Mouse (Mus musculus) embryonic facial prominence, embryonic 14.5 days (tissue): Measurements from ENCODE around the gene Ngly1. TPM values are rescaled to one million over a fixed set of nuclear protein-coding genes. Genes with fewer than 3 reads are reported as not detected.

Experiments
- ATAC-seq: fragments of 200-750 bp; cut with Nextera tagmentation; 2 replicates; pipeline ENCODE4 v1.8.0; 2017; ENCODE audit warnings: low read depth, moderate number of reproducible peaks, moderate TSS enrichment
- DNase-seq: peaks from one replicate; pipeline ENCODE4 v3.0.0-alpha.2; 2015; ENCODE audit warnings: low spot score
- H3K27ac ChIP-seq: fragments of 300-500 bp; sonication (generic); replicated peaks from 2 replicates; pipeline ENCODE4 v1.5.1; 2014; ENCODE audit warnings: low read depth, mild to moderate bottlenecking, low read length, moderate library complexity
- H3K27me3 ChIP-seq: fragments of 300-500 bp; sonication (generic); replicated peaks from 2 replicates; pipeline ENCODE4 v1.6.1; 2014; ENCODE audit warnings: low read length; ENCODE audit not compliant: control insufficient read depth, insufficient read depth
- H3K36me3 ChIP-seq: fragments of 300-500 bp; sonication (generic); 2 replicates; pipeline ENCODE4 v1.6.1; 2014; ENCODE audit warnings: low read length, mixed read lengths; ENCODE audit not compliant: control insufficient read depth, insufficient read depth
- H3K4me1 ChIP-seq: fragments of 300-500 bp; sonication (generic); 2 replicates; pipeline ENCODE4 v1.6.1; 2014; ENCODE audit warnings: antibody characterized with exemption, low read length; ENCODE audit not compliant: control insufficient read depth, insufficient read depth
- H3K4me2 ChIP-seq: fragments of 300-500 bp; sonication (generic); 2 replicates; pipeline ENCODE4 v1.6.1; 2014; ENCODE audit warnings: low read depth, mild to moderate bottlenecking, low read length, moderate library complexity, mixed read lengths
- H3K4me3 ChIP-seq: fragments of 300-500 bp; sonication (generic); 2 replicates; pipeline ENCODE4 v1.5.1; 2014; ENCODE audit warnings: low read depth, mild to moderate bottlenecking, low read length
- H3K9ac ChIP-seq: fragments of 300-500 bp; sonication (generic); 2 replicates; pipeline ENCODE4 v1.6.1; 2014; ENCODE audit warnings: low read depth, mild to moderate bottlenecking, low read length, moderate library complexity, mixed read lengths
- H3K9me3 ChIP-seq: fragments of 300-500 bp; sonication (generic); 2 replicates; pipeline ENCODE4 v1.6.1; 2016; ENCODE audit warnings: low read length; ENCODE audit not compliant: control insufficient read depth
- WGBS: fragments of 180-500 bp; shearing (Covaris S2); extraction: QIAGEN DNeasy Blood & Tissue Kit; methylation state at CpG from one replicate; pipeline ENCODE4 v1.1.7; 2014; 5-methylcytosine and 5-hydroxymethylcytosine counted together
- polyA plus RNA-seq: library from polyadenylated mRNA; unstranded; fragments of >200 nt; fragmentation: Nextera tagmentation; extraction: Ambion mirVana; gene quantifications from 2 replicates; pipeline ENCODE4 v1.2.1, GENCODE M21; 2014

Gene Ngly1
- polyA plus RNA-seq, 1 experiment from 2014 or later: 43.6 TPM

GRCm38 (mm10) chr14:16248135-16248534, 945 bp upstream of the Ngly1 start:
- no peaks in the 10 kb centered on the region for H3K9me3 ChIP-seq
- peak overlapping the region; percentile 78 for H3K4me2 ChIP-seq
- H3K27ac ChIP-seq: no peak overlapping the region
- ATAC-seq: no peak
- no peaks in the 10 kb centered on the region for H3K36me3 ChIP-seq
- H3K27me3 ChIP-seq: no peaks in the 10 kb centered on the region
- 77% methylated on average over 3 of the region's 3 CpGs for WGBS
- no peak overlapping the region for H3K9ac ChIP-seq
- peak overlapping the region; percentile 78; the same call in 1 of the 2 replicates for H3K4me3 ChIP-seq
- DNase-seq: no peak
- H3K4me1 ChIP-seq: peaks cover 11% of the 10 kb centered on the region

DNA sequence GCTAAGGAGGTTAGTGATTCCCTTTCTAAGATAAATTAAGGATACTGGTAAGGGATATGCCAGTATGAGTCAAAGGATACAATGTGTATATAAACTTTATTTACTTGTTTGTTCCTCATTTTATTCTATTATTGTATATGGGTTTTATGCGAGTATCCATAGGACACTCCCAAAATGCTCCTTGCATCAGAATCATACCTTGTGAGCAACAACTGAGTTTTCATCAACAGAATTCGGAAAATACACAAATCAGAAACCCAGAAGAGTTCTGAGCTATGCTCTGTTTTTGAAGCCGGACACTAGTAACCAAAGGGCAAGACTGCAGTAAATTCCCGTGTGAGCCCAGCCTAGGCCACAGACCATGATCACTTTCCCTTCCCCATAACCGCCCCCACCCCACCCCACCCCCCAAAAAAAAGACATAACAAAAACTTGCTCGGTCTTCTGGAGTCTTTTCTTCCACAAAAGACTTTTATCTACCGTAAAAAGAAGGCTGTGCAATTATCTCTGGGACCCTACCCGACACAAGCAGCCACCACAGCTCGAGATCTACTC, 400 bp upstream of the Ngly1 start:
- WGBS: 14% methylated on average over 9 of the region's 9 CpGs
- Histone ChIP-seq H3K4me3 (peak overlapping the region; percentile 78), H3K9ac (peak overlapping the region; percentile 98), H3K4me1 (peaks cover 11% of the 10 kb centered on the region), H3K4me2 (peak overlapping the region; percentile 78), H3K27me3 (no peaks in the 10 kb centered on the region), H3K36me3 (no peaks in the 10 kb centered on the region), H3K27ac (peak overlapping the region; percentile 90; the same call in 1 of the 2 replicates), H3K9me3 (no peaks in the 10 kb centered on the region)
- peak; percentile 13; the same call in 1 of the 2 replicates for ATAC-seq
- no peak for DNase-seq

- Histone ChIP-seq H3K4me2 (peak overlapping the region; percentile 78), H3K36me3 (peaks cover 7% of the 10 kb centered on the region), H3K9me3 (no peaks in the 10 kb centered on the region), H3K27me3 (no peaks in the 10 kb centered on the region), H3K9ac (peak overlapping the region; percentile 98), H3K27ac (no peak overlapping the region), H3K4me3 (peak overlapping the region; percentile 78), H3K4me1 (peaks cover 11% of the 10 kb centered on the region)
- no peak for DNase-seq
- no peak for ATAC-seq
- WGBS: 59% methylated on average over 3 of the region's 3 CpGs
Observed at GRCm38 (mm10) chr14:16250099-16250498, 1.0 kb downstream of the Ngly1 start.

DNA sequence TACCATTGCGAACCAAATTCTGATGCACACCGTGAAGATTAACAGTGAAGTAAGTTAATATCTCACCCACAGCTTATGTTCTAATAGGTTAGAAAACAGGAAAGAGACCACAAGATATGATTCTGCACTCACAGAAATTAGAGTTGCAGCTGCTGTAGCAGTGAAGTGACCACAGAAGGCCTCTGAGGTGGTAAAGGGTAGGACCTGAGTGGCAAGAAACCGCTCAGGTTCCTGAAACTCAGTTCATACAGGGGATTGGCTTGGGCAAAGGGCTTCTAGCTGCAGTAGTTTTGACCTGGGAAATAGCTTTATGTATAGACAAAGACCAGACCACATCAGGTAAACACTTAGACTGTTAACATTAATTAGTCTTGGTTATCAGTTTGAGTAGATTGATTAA, 6.7 kb downstream of the Ngly1 start:
- no peak overlapping the region for H3K4me2 ChIP-seq
- peaks cover under 1% of the 10 kb centered on the region for H3K4me1 ChIP-seq
- H3K4me3 ChIP-seq: no peak overlapping the region
- no peaks in the 10 kb centered on the region for H3K9me3 ChIP-seq
- ATAC-seq (no peak), DNase-seq (no peak)
- peaks cover 49% of the 10 kb centered on the region for H3K36me3 ChIP-seq
- H3K9ac ChIP-seq: no peak overlapping the region
- H3K27ac ChIP-seq: no peak overlapping the region
- WGBS: 85% methylated on average over 3 of the region's 3 CpGs
- no peaks in the 10 kb centered on the region for H3K27me3 ChIP-seq

DNA sequence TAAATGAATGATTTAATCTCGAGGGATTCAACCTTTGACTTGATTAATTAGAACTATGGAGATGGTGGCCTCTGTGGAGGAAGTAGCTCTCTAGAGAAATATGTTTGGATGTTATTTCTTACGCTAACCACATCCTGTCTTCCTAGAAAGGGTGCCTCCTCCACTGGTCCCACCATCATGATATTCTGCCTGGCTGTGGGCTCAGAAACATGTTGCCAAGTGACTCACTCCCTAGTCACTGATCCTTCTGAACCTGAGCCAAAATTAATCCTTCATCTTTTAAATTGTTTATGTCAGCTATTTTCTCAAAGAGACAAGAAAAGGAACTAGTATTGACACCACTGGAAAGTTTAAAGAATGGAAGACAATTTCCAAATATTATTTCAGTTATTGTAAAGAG, 7.1 kb downstream of the Ngly1 start:
- Histone ChIP-seq H3K9me3 (no peaks in the 10 kb centered on the region), H3K4me3 (no peak overlapping the region), H3K36me3 (peaks cover 50% of the 10 kb centered on the region), H3K9ac (no peak overlapping the region), H3K4me1 (no peaks in the 10 kb centered on the region), H3K27me3 (no peaks in the 10 kb centered on the region), H3K4me2 (no peak overlapping the region), H3K27ac (no peak overlapping the region)
- no peak for ATAC-seq
- no peak for DNase-seq
- 70% methylated on average over 2 of the region's 2 CpGs for WGBS

- no peak overlapping the region for H3K9ac ChIP-seq
- H3K36me3 ChIP-seq: peaks cover 55% of the 10 kb centered on the region
- no peak overlapping the region for H3K4me3 ChIP-seq
- H3K27ac ChIP-seq: no peak overlapping the region
- no peaks in the 10 kb centered on the region for H3K9me3 ChIP-seq
- ATAC-seq (no peak), DNase-seq (no peak)
- H3K4me2 ChIP-seq: no peak overlapping the region
- no peaks in the 10 kb centered on the region for H3K4me1 ChIP-seq
- H3K27me3 ChIP-seq: no peaks in the 10 kb centered on the region
- 85% methylated on average over 6 of the region's 6 CpGs for WGBS
Observed at GRCm38 (mm10) chr14:16260541-16260940, 11.5 kb downstream of the Ngly1 start.

DNA sequence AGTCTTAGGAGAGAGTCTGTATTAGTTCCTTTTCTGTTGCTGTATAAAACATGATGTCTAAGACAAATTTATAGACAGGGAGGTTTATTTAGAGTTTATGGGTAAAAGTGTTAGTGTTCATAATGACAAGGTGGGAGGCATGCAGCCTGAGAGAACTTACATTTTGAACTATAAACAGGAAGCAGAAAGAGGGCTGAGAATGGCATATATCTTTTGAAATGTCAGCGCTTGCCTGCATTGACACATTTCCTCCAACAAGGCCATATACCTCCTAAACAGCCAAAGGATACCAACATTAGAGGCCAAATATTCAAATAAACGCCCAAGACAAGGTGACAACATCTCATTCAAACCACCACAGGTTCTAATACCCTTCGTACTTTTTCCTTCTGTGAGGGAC, 12.8 kb downstream of the Ngly1 start:
- H3K4me2 ChIP-seq: no peak overlapping the region
- 91% methylated on average over 3 of the region's 3 CpGs for WGBS
- H3K9ac ChIP-seq: no peak overlapping the region
- ATAC-seq (no peak), DNase-seq (no peak)
- no peaks in the 10 kb centered on the region for H3K4me1 ChIP-seq
- no peaks in the 10 kb centered on the region for H3K27me3 ChIP-seq
- no peaks in the 10 kb centered on the region for H3K9me3 ChIP-seq
- no peak overlapping the region for H3K4me3 ChIP-seq
- peaks cover 46% of the 10 kb centered on the region for H3K36me3 ChIP-seq
- no peak overlapping the region for H3K27ac ChIP-seq

DNA sequence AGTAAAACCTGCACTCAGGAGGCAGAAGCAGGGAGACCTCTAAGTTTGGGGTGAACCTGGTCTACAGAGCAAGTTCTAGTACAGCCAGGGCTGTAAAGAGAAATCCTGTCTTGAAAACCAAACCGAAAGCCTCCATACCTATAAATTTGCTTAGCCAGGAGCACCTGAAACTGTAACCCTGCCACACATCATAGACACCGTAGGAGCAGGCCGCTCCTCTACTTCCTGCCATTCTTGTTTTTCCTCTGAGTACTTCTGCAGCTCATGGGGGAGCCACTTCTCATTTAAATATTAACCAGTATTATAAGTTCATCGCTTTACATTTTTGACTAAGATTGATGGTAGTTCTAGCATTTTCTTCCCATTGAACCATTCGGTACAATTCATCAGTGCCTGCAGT, 17.9 kb downstream of the Ngly1 start:
- ATAC-seq (no peak), DNase-seq (no peak)
- no peak overlapping the region for H3K4me3 ChIP-seq
- no peak overlapping the region for H3K27ac ChIP-seq
- no peak overlapping the region for H3K4me2 ChIP-seq
- H3K27me3 ChIP-seq: no peaks in the 10 kb centered on the region
- H3K9ac ChIP-seq: no peak overlapping the region
- no peaks in the 10 kb centered on the region for H3K4me1 ChIP-seq
- WGBS: 86% methylated on average over 5 of the region's 5 CpGs
- H3K9me3 ChIP-seq: no peaks in the 10 kb centered on the region
- H3K36me3 ChIP-seq: peaks cover 37% of the 10 kb centered on the region

- Histone ChIP-seq H3K4me2 (no peak overlapping the region), H3K4me1 (no peaks in the 10 kb centered on the region), H3K27me3 (no peaks in the 10 kb centered on the region), H3K4me3 (no peak overlapping the region), H3K36me3 (peaks cover 33% of the 10 kb centered on the region), H3K27ac (no peak overlapping the region), H3K9me3 (no peaks in the 10 kb centered on the region), H3K9ac (no peak overlapping the region)
- no peak for ATAC-seq
- no peak for DNase-seq
- 91% methylated on average over 2 of the region's 2 CpGs for WGBS
Observed at GRCm38 (mm10) chr14:16269776-16270175, 20.7 kb downstream of the Ngly1 start.
